Mouse (Mus musculus) embryonic facial prominence, embryonic 14.5 days (tissue): Measurements from ENCODE around the gene Gm15737. TPM values are rescaled to one million over a fixed set of nuclear protein-coding genes. Genes with fewer than 3 reads are reported as not detected.
A peak's percentile ranks its signal among the peaks of the same experiment; 100 is the strongest.

Experiments
- ATAC-seq: fragments of 200-750 bp; cut with Nextera tagmentation; 2 replicates; pipeline ENCODE4 v1.8.0; 2017; ENCODE audit warnings: low read depth, moderate number of reproducible peaks, moderate TSS enrichment
- DNase-seq: peaks from one replicate; pipeline ENCODE4 v3.0.0-alpha.2; 2015; ENCODE audit warnings: low spot score
- H3K27ac ChIP-seq: fragments of 300-500 bp; sonication (generic); replicated peaks from 2 replicates; pipeline ENCODE4 v1.5.1; 2014; ENCODE audit warnings: low read depth, mild to moderate bottlenecking, low read length, moderate library complexity
- H3K27me3 ChIP-seq: fragments of 300-500 bp; sonication (generic); replicated peaks from 2 replicates; pipeline ENCODE4 v1.6.1; 2014; ENCODE audit warnings: low read length; ENCODE audit not compliant: control insufficient read depth, insufficient read depth
- H3K36me3 ChIP-seq: fragments of 300-500 bp; sonication (generic); 2 replicates; pipeline ENCODE4 v1.6.1; 2014; ENCODE audit warnings: low read length, mixed read lengths; ENCODE audit not compliant: control insufficient read depth, insufficient read depth
- H3K4me1 ChIP-seq: fragments of 300-500 bp; sonication (generic); 2 replicates; pipeline ENCODE4 v1.6.1; 2014; ENCODE audit warnings: antibody characterized with exemption, low read length; ENCODE audit not compliant: control insufficient read depth, insufficient read depth
- H3K4me2 ChIP-seq: fragments of 300-500 bp; sonication (generic); 2 replicates; pipeline ENCODE4 v1.6.1; 2014; ENCODE audit warnings: low read depth, mild to moderate bottlenecking, low read length, moderate library complexity, mixed read lengths
- H3K4me3 ChIP-seq: fragments of 300-500 bp; sonication (generic); 2 replicates; pipeline ENCODE4 v1.5.1; 2014; ENCODE audit warnings: low read depth, mild to moderate bottlenecking, low read length
- H3K9ac ChIP-seq: fragments of 300-500 bp; sonication (generic); 2 replicates; pipeline ENCODE4 v1.6.1; 2014; ENCODE audit warnings: low read depth, mild to moderate bottlenecking, low read length, moderate library complexity, mixed read lengths
- H3K9me3 ChIP-seq: fragments of 300-500 bp; sonication (generic); 2 replicates; pipeline ENCODE4 v1.6.1; 2016; ENCODE audit warnings: low read length; ENCODE audit not compliant: control insufficient read depth
- WGBS: fragments of 180-500 bp; shearing (Covaris S2); extraction: QIAGEN DNeasy Blood & Tissue Kit; methylation state at CpG from one replicate; pipeline ENCODE4 v1.1.7; 2014; 5-methylcytosine and 5-hydroxymethylcytosine counted together
- polyA plus RNA-seq: library from polyadenylated mRNA; unstranded; fragments of >200 nt; fragmentation: Nextera tagmentation; extraction: Ambion mirVana; gene quantifications from 2 replicates; pipeline ENCODE4 v1.2.1, GENCODE M21; 2014

The Gm15737 gene
- polyA plus RNA-seq, 1 experiment from 2014 or later = 0.10 TPM

GRCm38 (mm10) chr6:92909361-92909760, 40.2 kb downstream of the Gm15737 start:
- DNase-seq (no peak), ATAC-seq (no peak)
- H3K36me3 ChIP-seq = peaks cover 13% of the 10 kb centered on the region; the same call in 1 of the 2 replicates
- no peak overlapping the region for H3K27ac ChIP-seq
- no peaks in the 10 kb centered on the region for H3K9me3 ChIP-seq
- no peak overlapping the region for H3K9ac ChIP-seq
- no peak overlapping the region for H3K4me3 ChIP-seq
- WGBS = 47% methylated on average over 8 of the region's 8 CpGs
- no peak overlapping the region for H3K4me2 ChIP-seq
- no peaks in the 10 kb centered on the region for H3K27me3 ChIP-seq
- H3K4me1 ChIP-seq = peaks cover 10% of the 10 kb centered on the region

GRCm38 (mm10) chr6:92910611-92911010, 41.5 kb downstream of the Gm15737 start:
- Histone ChIP-seq H3K36me3 (peaks cover 13% of the 10 kb centered on the region; the same call in 1 of the 2 replicates), H3K9ac (no peak overlapping the region), H3K4me1 (peaks cover 10% of the 10 kb centered on the region), H3K9me3 (no peaks in the 10 kb centered on the region), H3K4me3 (no peak overlapping the region), H3K27me3 (no peaks in the 10 kb centered on the region), H3K4me2 (no peak overlapping the region), H3K27ac (no peak overlapping the region)
- no peak for DNase-seq
- 53% methylated on average over 3 of the region's 3 CpGs for whole genome bisulfite sequencing
- no peak for ATAC-seq

DNA sequence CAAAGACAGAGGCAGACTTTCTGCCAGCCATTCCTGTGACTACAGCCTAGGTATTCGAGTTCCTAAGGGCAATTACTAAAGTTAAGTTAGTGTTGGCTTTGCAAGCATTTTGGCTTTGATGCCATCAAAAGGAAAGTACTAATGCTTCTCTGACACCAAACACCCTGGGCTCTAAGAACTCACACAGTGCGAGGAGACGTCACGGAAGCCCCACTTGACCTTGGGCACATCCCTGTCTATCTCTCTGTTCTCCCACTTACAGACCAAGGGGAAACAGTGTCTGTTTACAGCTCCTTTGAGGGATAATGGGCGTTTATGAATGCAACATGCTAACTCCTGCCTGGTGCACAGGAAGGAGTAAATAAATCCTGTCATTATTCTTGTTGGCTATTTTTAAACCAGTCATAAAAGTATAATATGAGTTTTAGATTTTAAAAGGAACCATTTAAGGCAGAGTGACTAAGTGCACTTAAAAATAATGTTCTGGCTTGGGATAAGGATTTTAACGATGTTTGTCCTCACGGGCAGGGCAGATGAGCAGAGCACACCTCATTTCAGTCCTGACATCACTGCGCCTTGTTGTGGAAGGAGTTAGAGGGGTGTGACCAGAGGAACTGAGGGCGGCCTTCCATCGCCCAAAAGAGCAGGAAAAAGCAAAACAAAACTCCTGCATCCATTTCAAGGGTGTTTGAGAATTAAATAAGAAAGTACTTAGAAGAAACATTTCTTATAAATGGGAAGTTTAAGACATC, 52.0 kb downstream of the Gm15737 start:
- H3K9ac ChIP-seq = no peak overlapping the region
- 0 out of 2 replicates have a peak, but pooled peaks cover 8% of the 10 kb centered on the region for H3K4me1 ChIP-seq
- ATAC-seq (no peak), DNase-seq (no peak)
- H3K36me3 ChIP-seq = 0 out of 2 replicates have a peak, but pooled peaks cover under 1% of the 10 kb centered on the region
- H3K9me3 ChIP-seq = no peaks in the 10 kb centered on the region
- WGBS = 58% methylated on average over 10 of the region's 10 CpGs
- no peak overlapping the region for H3K27ac ChIP-seq
- no peak overlapping the region for H3K4me3 ChIP-seq
- no peaks in the 10 kb centered on the region for H3K27me3 ChIP-seq
- no peak overlapping the region for H3K4me2 ChIP-seq

- no peak for DNase-seq
Observed at GRCm38 (mm10) chr6:92921843-92922242, 52.7 kb downstream of the Gm15737 start.

GRCm38 (mm10) chr6:92924536-92924935, 55.4 kb downstream of the Gm15737 start:
- H3K27ac ChIP-seq = no peak overlapping the region
- 0 out of 2 replicates have a peak, but pooled peaks cover 8% of the 10 kb centered on the region for H3K4me1 ChIP-seq
- H3K9ac ChIP-seq = no peak overlapping the region
- no peaks in the 10 kb centered on the region for H3K27me3 ChIP-seq
- H3K36me3 ChIP-seq = 0 out of 2 replicates have a peak, but pooled peaks cover 13% of the 10 kb centered on the region
- 0 out of 2 replicates have a peak, but pooled peaks have one; percentile 44 for ATAC-seq
- no peak overlapping the region for H3K4me3 ChIP-seq
- peak; percentile 70 for DNase-seq
- no peak overlapping the region for H3K4me2 ChIP-seq
- no peaks in the 10 kb centered on the region for H3K9me3 ChIP-seq
- 35% methylated on average over 8 of the region's 8 CpGs for WGBS

More at GRCm38 (mm10) chr6:92921843-92922242, 52.7 kb downstream of the Gm15737 start:
- H3K36me3 ChIP-seq = 0 out of 2 replicates have a peak, but pooled peaks cover 7% of the 10 kb centered on the region
- H3K27ac ChIP-seq = no peak overlapping the region
- H3K9me3 ChIP-seq = no peaks in the 10 kb centered on the region
- no peak for ATAC-seq
- no peak overlapping the region for H3K4me3 ChIP-seq
- H3K4me1 ChIP-seq = 0 out of 2 replicates have a peak, but pooled peaks cover 8% of the 10 kb centered on the region
- H3K27me3 ChIP-seq = no peaks in the 10 kb centered on the region
- H3K9ac ChIP-seq = no peak overlapping the region
- 44% methylated on average over 4 of the region's 4 CpGs for WGBS
- no peak overlapping the region for H3K4me2 ChIP-seq

DNA sequence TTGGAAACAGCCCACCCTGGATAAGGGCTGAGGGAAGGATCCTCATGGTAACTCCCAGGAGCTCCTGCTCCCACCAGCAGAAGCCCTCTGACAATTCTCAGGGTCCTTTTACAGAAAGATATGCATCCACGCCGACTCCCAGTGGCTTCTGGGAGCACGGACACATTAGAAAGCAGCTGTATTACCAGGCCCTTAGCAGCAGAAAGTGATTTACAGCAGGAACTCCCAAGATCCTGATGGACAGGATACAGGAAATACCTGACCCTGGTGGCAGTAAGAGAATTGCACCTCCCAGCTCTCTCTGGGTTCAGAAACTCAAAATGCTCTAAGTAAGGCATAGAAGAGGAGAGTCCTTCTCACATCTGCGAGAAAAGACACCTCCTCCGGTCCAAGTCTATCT, 59.1 kb downstream of the Gm15737 start:
- DNase-seq (no peak), ATAC-seq (no peak)
- Histone ChIP-seq H3K4me2 (no peak overlapping the region), H3K36me3 (peaks cover 30% of the 10 kb centered on the region), H3K27ac (no peak overlapping the region), H3K4me3 (no peak overlapping the region), H3K4me1 (0 out of 2 replicates have a peak, but pooled peaks cover 8% of the 10 kb centered on the region), H3K9ac (no peak overlapping the region), H3K9me3 (no peaks in the 10 kb centered on the region), H3K27me3 (no peaks in the 10 kb centered on the region)
- 78% methylated on average over 5 of the region's 5 CpGs for WGBS

Other genes starting within 250 kb of the Gm15737 start
- 6.9 and 7.0 TPM in 2 replicates for gene Prickle2, start 163.2 kb upstream of the Gm15737 start, polyA plus RNA-seq
- gene A730049H05Rik, start 52.9 kb upstream of the Gm15737 start, polyA plus RNA-seq = 0.58 and 0.61 TPM in 2 replicates
- gene Adamts9, start 74.1 kb downstream of the Gm15737 start, polyA plus RNA-seq = 6.9 and 8.2 TPM in 2 replicates